Mouse (Mus musculus) lung, embryonic 14.5 days (tissue): ENCODE data around the gene Klhl12. TPM values are rescaled to one million over a fixed set of nuclear protein-coding genes. Genes with fewer than 3 reads are reported as not detected.

Experiments
- ATAC-seq: fragments of 200-750 bp; cut with Nextera tagmentation; 2 replicates; pipeline ENCODE4 v1.8.0; 2017; ENCODE audit warnings: mild to moderate bottlenecking, moderate TSS enrichment, moderate library complexity; ENCODE audit not compliant: insufficient read depth
- DNase-seq: peaks from one replicate; pipeline ENCODE4 v3.0.0-alpha.2; 2015
- H3K27ac ChIP-seq: fragments of 300-500 bp; sonication (generic); 2 replicates; pipeline ENCODE4 v1.5.1; 2014; ENCODE audit warnings: low read depth, mild to moderate bottlenecking, moderate library complexity
- H3K27me3 ChIP-seq: fragments of 300-500 bp; sonication (generic); 2 replicates; pipeline ENCODE4 v1.6.1; 2014; ENCODE audit warnings: low read length, control low read depth; ENCODE audit not compliant: insufficient read depth
- H3K36me3 ChIP-seq: fragments of 300-500 bp; sonication (generic); 2 replicates; pipeline ENCODE4 v1.6.1; 2014; ENCODE audit warnings: control low read depth; ENCODE audit not compliant: insufficient read depth
- H3K4me1 ChIP-seq: fragments of 300-500 bp; sonication (generic); 2 replicates; pipeline ENCODE4 v1.6.1; 2014; ENCODE audit warnings: antibody characterized with exemption, control low read depth; ENCODE audit not compliant: insufficient read depth
- H3K4me2 ChIP-seq: fragments of 300-500 bp; sonication (generic); 2 replicates; pipeline ENCODE4 v1.6.1; 2014; ENCODE audit warnings: mild to moderate bottlenecking
- H3K4me3 ChIP-seq: fragments of 300-500 bp; sonication (generic); 2 replicates; pipeline ENCODE4 v1.5.1; 2014; ENCODE audit warnings: low read depth, low read length
- H3K9ac ChIP-seq: fragments of 300-500 bp; sonication (generic); 2 replicates; pipeline ENCODE4 v1.6.1; 2014
- H3K9me3 ChIP-seq: fragments of 300-500 bp; sonication (generic); 2 replicates; pipeline ENCODE4 v1.6.1; 2016; ENCODE audit warnings: low read depth, low read length, control low read depth
- CTCF ChIP-seq: IDR thresholded peaks from 2 replicates; pipeline ENCODE4 v1.5.1; 2016; ENCODE audit warnings: antibody characterized with exemption, low read depth
- WGBS: fragments of 180-500 bp; shearing (Covaris S2); extraction: QIAGEN DNeasy Blood & Tissue Kit; methylation state at CpG from one replicate; pipeline ENCODE4 v1.1.7; 2014; 5-methylcytosine and 5-hydroxymethylcytosine counted together
- polyA plus RNA-seq: library from polyadenylated mRNA; unstranded; fragments of >200 nt; fragmentation: Nextera tagmentation; extraction: Ambion mirVana; gene quantifications from 2 replicates; pipeline ENCODE4 v1.2.1, GENCODE M21; 2014

Gene Klhl12
- polyA plus RNA-seq, 1 experiment from 2014 or later = 29.9 TPM

DNA sequence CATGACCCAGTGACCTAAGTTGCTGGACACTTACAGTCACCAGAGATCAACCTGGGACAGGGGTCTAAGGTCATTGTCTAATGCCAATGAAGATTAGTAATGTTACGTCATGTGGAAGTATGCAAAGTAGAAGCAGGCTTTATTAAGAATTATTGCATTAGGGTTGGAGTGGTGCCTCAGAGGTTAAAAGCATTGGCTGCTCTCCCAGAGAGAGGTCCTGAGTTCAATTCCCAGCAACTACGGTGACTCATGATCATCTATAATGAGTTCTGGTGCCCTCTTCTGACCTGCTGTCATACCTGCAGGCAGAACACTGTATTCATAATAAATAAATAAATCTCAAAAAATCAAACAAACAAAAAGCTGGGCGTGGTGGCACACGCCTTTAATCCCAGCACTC lies 5.1 kb upstream of the Klhl12 start:
- Histone ChIP-seq H3K27ac (no peak overlapping the region), H3K36me3 (no peaks in the 10 kb centered on the region), H3K9ac (no peak overlapping the region), H3K4me3 (no peak overlapping the region), H3K9me3 (no peaks in the 10 kb centered on the region), H3K4me2 (no peak overlapping the region), H3K27me3 (no peaks in the 10 kb centered on the region), H3K4me1 (no peaks in the 10 kb centered on the region)
- DNase-seq = no peak
- 73% methylated on average over 4 of the region's 4 CpGs for WGBS
- no peak for TF ChIP-seq CTCF
- ATAC-seq = no peak

DNA sequence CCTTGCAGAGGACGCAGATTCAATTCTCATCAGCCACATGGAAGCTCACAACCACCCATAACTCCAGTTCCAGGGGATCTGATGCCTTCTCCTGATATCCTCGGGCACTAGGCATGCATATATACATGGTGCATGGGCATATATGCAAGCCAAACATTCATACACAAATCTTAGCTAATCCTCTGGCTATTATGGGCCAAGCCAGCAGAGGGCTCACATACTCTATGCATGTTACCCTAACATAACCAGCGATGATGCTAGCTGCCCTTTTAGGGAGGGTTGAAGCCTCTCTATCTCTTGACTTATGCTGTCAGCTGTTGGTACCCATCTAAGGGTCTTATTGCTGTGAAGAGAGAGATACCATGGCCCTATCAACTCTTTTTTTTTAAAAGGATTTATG lies 4.3 kb upstream of the Klhl12 start:
- no peak overlapping the region for H3K27ac ChIP-seq
- peak; percentile 73 for TF ChIP-seq CTCF
- no peak overlapping the region for H3K9ac ChIP-seq
- no peak overlapping the region for H3K4me3 ChIP-seq
- no peaks in the 10 kb centered on the region for H3K36me3 ChIP-seq
- H3K9me3 ChIP-seq = no peaks in the 10 kb centered on the region
- no peak for ATAC-seq
- 30% methylated on average over 3 of the region's 3 CpGs for WGBS
- H3K4me2 ChIP-seq = no peak overlapping the region
- H3K27me3 ChIP-seq = no peaks in the 10 kb centered on the region
- H3K4me1 ChIP-seq = 0 out of 2 replicates have a peak, but pooled peaks cover under 1% of the 10 kb centered on the region
- DNase-seq = peak; percentile 75

DNA sequence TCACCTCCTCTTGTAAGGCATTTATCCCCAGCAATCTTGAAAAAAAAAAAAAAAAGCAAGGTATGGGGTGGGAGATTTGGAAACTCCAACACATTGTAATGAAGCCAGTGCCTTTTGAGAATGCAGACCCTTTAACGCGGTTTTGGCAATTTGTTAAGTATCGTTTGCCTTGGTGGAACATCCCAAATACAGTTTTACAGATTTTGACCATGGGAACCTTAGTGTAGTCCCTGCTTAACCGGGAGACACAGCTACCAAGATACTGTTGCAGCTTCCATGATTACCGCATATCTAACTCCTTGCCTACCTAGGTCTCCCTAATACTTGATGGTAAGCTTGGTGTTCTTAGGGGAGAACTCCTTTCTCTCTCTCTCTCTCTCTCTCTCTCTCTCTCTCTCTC lies 729 bp downstream of the Klhl12 start:
- 19% methylated on average over 5 of the region's 5 CpGs for WGBS
- DNase-seq = no peak
- TF ChIP-seq CTCF = no peak
- H3K9me3 ChIP-seq = no peaks in the 10 kb centered on the region
- H3K27me3 ChIP-seq = no peaks in the 10 kb centered on the region
- no peak overlapping the region for H3K27ac ChIP-seq
- peak overlapping the region; percentile 85 for H3K4me3 ChIP-seq
- peak overlapping the region; percentile 95 for H3K9ac ChIP-seq
- peaks cover 28% of the 10 kb centered on the region for H3K36me3 ChIP-seq
- H3K4me1 ChIP-seq = 0 out of 2 replicates have a peak, but pooled peaks cover 4% of the 10 kb centered on the region
- ATAC-seq = no peak
- H3K4me2 ChIP-seq = peak overlapping the region; percentile 63

DNA sequence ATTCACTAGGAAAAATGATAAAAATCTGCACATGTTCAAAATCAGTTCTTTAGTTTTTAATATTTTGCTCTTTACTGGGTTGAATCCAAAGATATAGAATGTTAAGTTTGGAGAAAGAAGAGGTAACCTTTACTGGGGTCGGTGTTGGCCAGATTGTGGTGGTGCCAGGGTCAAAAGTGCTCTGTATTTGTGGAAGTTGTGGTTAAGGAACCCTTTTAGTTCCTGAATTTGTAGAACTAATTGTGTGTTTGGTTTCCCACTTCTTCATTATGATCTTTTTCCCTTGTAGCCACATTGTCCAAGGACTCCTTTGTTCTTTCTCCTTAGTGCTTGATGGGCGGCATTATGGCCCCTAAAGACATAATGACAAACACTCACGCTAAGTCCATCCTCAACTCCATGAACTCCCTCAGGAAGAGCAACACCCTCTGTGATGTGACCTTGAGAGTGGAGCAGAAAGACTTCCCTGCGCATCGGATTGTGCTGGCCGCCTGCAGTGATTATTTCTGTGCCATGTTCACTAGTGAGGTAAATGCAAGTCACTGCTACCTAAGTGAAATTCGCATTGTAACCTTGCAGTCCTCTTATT lies 2.9 kb downstream of the Klhl12 start:
- Histone ChIP-seq H3K27ac (no peak overlapping the region), H3K9ac (no peak overlapping the region), H3K9me3 (no peaks in the 10 kb centered on the region), H3K27me3 (no peaks in the 10 kb centered on the region), H3K4me3 (no peak overlapping the region), H3K36me3 (peaks cover 38% of the 10 kb centered on the region), H3K4me1 (0 out of 2 replicates have a peak, but pooled peaks cover 4% of the 10 kb centered on the region), H3K4me2 (no peak overlapping the region)
- ATAC-seq = no peak
- 88% methylated on average over 7 of the region's 7 CpGs for WGBS
- DNase-seq = no peak
- no peak for TF ChIP-seq CTCF

DNA sequence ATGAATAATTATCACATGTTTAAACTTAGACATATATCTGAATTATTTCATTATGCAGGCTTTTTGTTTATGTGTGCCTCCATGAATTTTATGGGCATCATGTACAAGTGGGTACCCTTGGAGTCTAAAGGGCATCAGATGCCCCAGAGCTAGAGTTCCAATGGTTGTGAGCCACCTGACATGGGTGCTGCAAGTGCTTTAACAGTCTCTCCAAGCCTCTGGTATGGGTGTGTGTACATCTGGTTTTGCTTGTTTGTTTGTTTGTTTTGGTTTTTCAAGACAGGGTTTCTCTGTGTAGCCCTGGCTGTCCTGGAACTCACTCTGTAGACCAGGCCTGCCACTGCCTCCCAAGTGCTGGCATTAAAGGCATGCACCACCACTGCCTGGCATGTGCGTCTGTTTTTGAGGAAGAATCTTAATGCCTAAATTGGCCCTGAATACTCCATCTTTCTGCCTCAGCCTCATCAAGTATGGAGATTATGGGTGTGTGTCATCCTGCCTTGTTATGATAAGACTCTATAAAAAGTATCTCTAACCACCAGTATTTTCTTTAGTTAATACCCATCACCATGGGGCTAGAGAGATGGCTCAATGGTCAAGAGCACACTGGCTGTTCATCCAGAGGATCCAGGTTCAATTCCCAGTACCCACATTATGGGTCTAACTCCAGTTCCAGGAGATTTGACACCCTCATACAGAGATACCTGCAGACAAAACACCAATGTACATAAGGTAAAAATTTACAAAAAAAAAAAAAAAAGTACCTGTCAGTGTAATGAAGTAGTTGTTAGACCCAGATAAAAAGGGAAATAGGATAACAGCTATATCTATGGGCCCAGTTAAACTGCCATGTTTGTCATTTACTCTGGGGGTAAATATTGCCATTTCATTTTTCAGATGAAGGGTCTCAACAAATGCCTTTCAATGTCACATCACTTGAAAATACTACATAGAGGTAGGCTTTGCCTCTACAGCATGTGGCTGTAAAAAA lies 5.3 kb downstream of the Klhl12 start:
- no peak for ATAC-seq
- no peak overlapping the region for H3K27ac ChIP-seq
- H3K9ac ChIP-seq = no peak overlapping the region
- peaks cover 59% of the 10 kb centered on the region for H3K36me3 ChIP-seq
- DNase-seq = no peak
- no peak for TF ChIP-seq CTCF
- 0 out of 2 replicates have a peak, but pooled peaks cover 4% of the 10 kb centered on the region for H3K4me1 ChIP-seq
- no peak overlapping the region for H3K4me3 ChIP-seq
- H3K4me2 ChIP-seq = no peak overlapping the region
- no peaks in the 10 kb centered on the region for H3K9me3 ChIP-seq
- WGBS = 91% methylated on average over 1 of the region's 1 CpGs
- no peaks in the 10 kb centered on the region for H3K27me3 ChIP-seq

DNA sequence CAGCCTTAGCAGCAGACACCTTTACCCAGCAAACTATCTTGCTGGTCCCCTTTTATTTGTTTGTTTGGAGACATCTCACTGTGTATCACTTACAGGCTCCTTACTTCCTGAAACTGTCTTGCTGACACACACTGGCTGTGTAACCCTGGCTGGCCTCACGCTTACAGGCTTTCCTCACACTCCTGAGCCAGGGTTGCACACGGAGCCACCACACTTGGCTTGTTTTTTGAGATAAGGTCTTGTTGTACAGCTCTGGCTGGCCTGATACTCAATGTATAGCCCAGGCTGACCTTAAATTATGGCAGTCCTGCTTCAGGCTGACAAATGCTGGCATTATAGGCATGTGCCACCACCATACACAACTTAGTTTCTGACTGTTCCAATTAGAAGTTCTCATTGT lies 29.3 kb downstream of the Klhl12 start:
- 92% methylated on average over 2 of the region's 2 CpGs for WGBS
- H3K9me3 ChIP-seq = no peaks in the 10 kb centered on the region
- H3K27ac ChIP-seq = no peak overlapping the region
- no peaks in the 10 kb centered on the region for H3K4me1 ChIP-seq
- no peak for TF ChIP-seq CTCF
- DNase-seq = no peak
- no peak overlapping the region for H3K4me2 ChIP-seq
- no peak overlapping the region for H3K4me3 ChIP-seq
- no peak for ATAC-seq
- H3K36me3 ChIP-seq = peaks cover 64% of the 10 kb centered on the region
- H3K27me3 ChIP-seq = no peaks in the 10 kb centered on the region
- H3K9ac ChIP-seq = no peak overlapping the region
